Mouse (Mus musculus): ENCODE measurements around the gene Irf7. TPM values are rescaled to one million over a fixed set of nuclear protein-coding genes. Genes with fewer than 3 reads are reported as not detected.

Irf7 gene
- polyA plus RNA-seq, 1 experiment from 2014 or later = 1.3 TPM

- H3K36me3 ChIP-seq = peaks cover 28% of the 10 kb centered on the region
- peak within 1 kb of the TSS; percentile 100 for H3K4me3 ChIP-seq
- peak within 1 kb of the TSS; percentile 97 for H3K9ac ChIP-seq
- peak; percentile 94 for ATAC-seq (ENCODE audit: low FRiP score)
- under 1% methylated on average over 74 of the region's 76 CpGs for WGBS
- H3K27me3 ChIP-seq = no peaks in the 10 kb centered on the region
- peaks cover 24% of the 10 kb centered on the region for H3K4me1 ChIP-seq (replicated peaks)
- H3K4me2 ChIP-seq = peak within 1 kb of the TSS; percentile 86
- peak within 1 kb of the TSS; percentile 96 for H3K27ac ChIP-seq
- no peaks in the 10 kb centered on the region for H3K9me3 ChIP-seq
These were observed 37.8 kb downstream of the Irf7 start, which contains the start of gene Phrf1 for GRCm38 (mm10) chr7:141228279-141229067. TSS of gene Phrf1 (plus strand) at chr7:141228784.

GRCm38 (mm10) chr7:141227796-141228195 lies 38.5 kb downstream of the Irf7 start:
- Histone ChIP-seq H3K4me2 (peak overlapping the region; percentile 86), H3K27ac (peak overlapping the region; percentile 96), H3K9me3 (no peaks in the 10 kb centered on the region), H3K9ac (peak overlapping the region; percentile 97; the same call in 1 of the 2 replicates), H3K4me3 (peak overlapping the region; percentile 100; the same call in 1 of the 2 replicates), H3K27me3 (no peaks in the 10 kb centered on the region), H3K4me1 (replicated peaks) (peaks cover 25% of the 10 kb centered on the region), H3K36me3 (peaks cover 21% of the 10 kb centered on the region)
- 81% methylated on average over 4 of the region's 4 CpGs for WGBS
- no peak; the same call in 1 of the 2 replicates for ATAC-seq (ENCODE audit: low FRiP score)

- H3K4me2 ChIP-seq = no peak overlapping the region
- peaks cover 36% of the 10 kb centered on the region for H3K4me1 ChIP-seq (replicated peaks)
- WGBS = 84% methylated on average over 6 of the region's 6 CpGs
- no peak for ATAC-seq (ENCODE audit: low FRiP score)
- no peak overlapping the region for H3K9ac ChIP-seq
- no peaks in the 10 kb centered on the region for H3K27me3 ChIP-seq
- H3K4me3 ChIP-seq = no peak overlapping the region
- peaks cover 8% of the 10 kb centered on the region for H3K36me3 ChIP-seq
- no peaks in the 10 kb centered on the region for H3K9me3 ChIP-seq
- H3K27ac ChIP-seq = no peak overlapping the region
These were observed 39.7 kb downstream of the Irf7 start for GRCm38 (mm10) chr7:141226535-141226934.

GRCm38 (mm10) chr7:141222696-141223215 lies 43.5 kb downstream of the Irf7 start:
- Histone ChIP-seq H3K27ac (peak overlapping the region; percentile 83; the same call in 1 of the 2 replicates), H3K9me3 (no peaks in the 10 kb centered on the region), H3K9ac (peak overlapping the region; percentile 67; the same call in 1 of the 2 replicates), H3K36me3 (peaks cover 13% of the 10 kb centered on the region), H3K27me3 (no peaks in the 10 kb centered on the region), H3K4me2 (peak overlapping the region; percentile 67), H3K4me1 (replicated peaks) (peaks cover 23% of the 10 kb centered on the region), H3K4me3 (no peak overlapping the region)
- 92% methylated on average over 4 of the region's 4 CpGs for WGBS
- ATAC-seq (ENCODE audit: low FRiP score) = no peak

GRCm38 (mm10) chr7:141222126-141222467 lies 44.2 kb downstream of the Irf7 start:
- no peak; the same call in 1 of the 2 replicates for ATAC-seq (ENCODE audit: low FRiP score)
- peak overlapping the region; percentile 83 for H3K27ac ChIP-seq
- H3K4me1 ChIP-seq (replicated peaks) = peaks cover 27% of the 10 kb centered on the region
- H3K36me3 ChIP-seq = peaks cover 18% of the 10 kb centered on the region
- peak overlapping the region; percentile 67 for H3K9ac ChIP-seq
- no peaks in the 10 kb centered on the region for H3K27me3 ChIP-seq
- WGBS = 16% methylated on average over 8 of the region's 8 CpGs
- H3K4me3 ChIP-seq = peak overlapping the region; percentile 43
- H3K9me3 ChIP-seq = no peaks in the 10 kb centered on the region
- peak overlapping the region; percentile 67 for H3K4me2 ChIP-seq

GRCm38 (mm10) chr7:141221249-141222125 lies 44.8 kb downstream of the Irf7 start:
- H3K27me3 ChIP-seq = no peaks in the 10 kb centered on the region
- peak overlapping the region; percentile 67 for H3K9ac ChIP-seq
- no peaks in the 10 kb centered on the region for H3K9me3 ChIP-seq
- H3K4me3 ChIP-seq = peak overlapping the region; percentile 43
- peak; percentile 97 for ATAC-seq (ENCODE audit: low FRiP score)
- H3K4me2 ChIP-seq = peak overlapping the region; percentile 67
- H3K36me3 ChIP-seq = peaks cover 18% of the 10 kb centered on the region
- peak overlapping the region; percentile 83 for H3K27ac ChIP-seq
- peaks cover 34% of the 10 kb centered on the region for H3K4me1 ChIP-seq (replicated peaks)
- 3% methylated on average over 41 of the region's 44 CpGs for whole genome bisulfite sequencing

GRCm38 (mm10) chr7:141220377-141220776 lies 45.9 kb downstream of the Irf7 start:
- Histone ChIP-seq H3K4me1 (replicated peaks) (peaks cover 40% of the 10 kb centered on the region), H3K36me3 (peaks cover 18% of the 10 kb centered on the region), H3K9ac (0 out of 2 replicates have a peak overlapping the region, but pooled peaks have one; percentile 67), H3K4me3 (no peak overlapping the region), H3K9me3 (no peaks in the 10 kb centered on the region), H3K27me3 (no peaks in the 10 kb centered on the region), H3K27ac (no peak overlapping the region), H3K4me2 (peak overlapping the region; percentile 67)
- ATAC-seq (ENCODE audit: low FRiP score) = no peak
- 73% methylated on average over 1 of the region's 1 CpGs for WGBS

- no peak overlapping the region for H3K4me3 ChIP-seq
- WGBS = 94% methylated on average over 1 of the region's 1 CpGs
- H3K4me2 ChIP-seq = no peak overlapping the region
- no peaks in the 10 kb centered on the region for H3K9me3 ChIP-seq
- no peak overlapping the region for H3K9ac ChIP-seq
- ATAC-seq (ENCODE audit: low FRiP score) = no peak
- peaks cover 18% of the 10 kb centered on the region for H3K36me3 ChIP-seq
- H3K27me3 ChIP-seq = no peaks in the 10 kb centered on the region
- H3K27ac ChIP-seq = no peak overlapping the region
- peaks cover 47% of the 10 kb centered on the region for H3K4me1 ChIP-seq (replicated peaks)
These were observed 46.7 kb downstream of the Irf7 start for GRCm38 (mm10) chr7:141219558-141220099.

- H3K9me3 ChIP-seq = no peaks in the 10 kb centered on the region
- H3K27me3 ChIP-seq = no peaks in the 10 kb centered on the region
- peaks cover 50% of the 10 kb centered on the region for H3K4me1 ChIP-seq (replicated peaks)
- 0 out of 2 replicates have a peak overlapping the region, but pooled peaks have one; percentile 24 for H3K9ac ChIP-seq
- H3K4me2 ChIP-seq = no peak overlapping the region
- no peak overlapping the region for H3K27ac ChIP-seq
- 93% methylated on average over 5 of the region's 5 CpGs for WGBS
- H3K36me3 ChIP-seq = peaks cover 18% of the 10 kb centered on the region
- no peak overlapping the region for H3K4me3 ChIP-seq
- no peak for ATAC-seq (ENCODE audit: low FRiP score)
These were observed 47.6 kb downstream of the Irf7 start for GRCm38 (mm10) chr7:141218557-141219133.

GRCm38 (mm10) chr7:141218141-141218540 lies 48.1 kb downstream of the Irf7 start:
- Histone ChIP-seq H3K27ac (no peak overlapping the region), H3K4me2 (no peak overlapping the region), H3K4me3 (no peak overlapping the region), H3K4me1 (replicated peaks) (peaks cover 50% of the 10 kb centered on the region), H3K9me3 (no peaks in the 10 kb centered on the region), H3K36me3 (peaks cover 18% of the 10 kb centered on the region), H3K27me3 (no peaks in the 10 kb centered on the region), H3K9ac (0 out of 2 replicates have a peak overlapping the region, but pooled peaks have one; percentile 24)
- no peak for ATAC-seq (ENCODE audit: low FRiP score)
- WGBS = 83% methylated on average over 3 of the region's 3 CpGs

- Histone ChIP-seq H3K9ac (peak overlapping the region; percentile 26; the same call in 1 of the 2 replicates), H3K4me1 (replicated peaks) (peaks cover 46% of the 10 kb centered on the region), H3K27me3 (no peaks in the 10 kb centered on the region), H3K27ac (no peak overlapping the region), H3K9me3 (no peaks in the 10 kb centered on the region), H3K36me3 (peaks cover 18% of the 10 kb centered on the region), H3K4me3 (no peak overlapping the region), H3K4me2 (no peak overlapping the region)
- WGBS = 94% methylated on average over 17 of the region's 17 CpGs
- no peak for ATAC-seq (ENCODE audit: low FRiP score)
These were observed 48.8 kb downstream of the Irf7 start for GRCm38 (mm10) chr7:141217343-141218013.

Data from hindbrain, embryonic 13.5 days (tissue).